Mouse (Mus musculus) hindbrain, embryonic 10.5 days (tissue): ENCODE results near the gene Olfr888. TPM values are rescaled to one million over a fixed set of nuclear protein-coding genes. Genes with fewer than 3 reads are reported as not detected.

Experiments
- DNase-seq: peaks from one replicate; pipeline ENCODE4 v3.0.0-alpha.2; 2017; ENCODE audit warnings: low spot score
- H3K27ac ChIP-seq: fragments of 300-500 bp; sonication (generic); 2 replicates; pipeline ENCODE4 v1.5.1; 2016; ENCODE audit warnings: mild to moderate bottlenecking, moderate library complexity
- H3K27me3 ChIP-seq: fragments of 300-500 bp; sonication (generic); 2 replicates; pipeline ENCODE4 v1.6.1; 2016; ENCODE audit warnings: mild to moderate bottlenecking; ENCODE audit not compliant: poor library complexity, insufficient read depth, severe bottlenecking
- H3K36me3 ChIP-seq: fragments of 300-500 bp; sonication (generic); 2 replicates; pipeline ENCODE4 v1.6.1; 2016; ENCODE audit warnings: mild to moderate bottlenecking, moderate library complexity
- H3K4me1 ChIP-seq: fragments of 300-500 bp; sonication (generic); replicated peaks from 2 replicates; pipeline ENCODE4 v1.6.1; 2016; ENCODE audit warnings: mild to moderate bottlenecking
- H3K4me3 ChIP-seq: fragments of 300-500 bp; sonication (generic); 2 replicates; pipeline ENCODE4 v1.5.1; 2016; ENCODE audit warnings: mild to moderate bottlenecking, moderate library complexity
- H3K9me3 ChIP-seq: fragments of 300-500 bp; sonication (generic); 2 replicates; pipeline ENCODE4 v1.6.1; 2016; ENCODE audit warnings: mild to moderate bottlenecking, moderate library complexity
- WGBS: fragments of 180-500 bp; shearing (Covaris S2); methylation state at CpG from one replicate; pipeline ENCODE4 v1.1.7; 2016; 5-methylcytosine and 5-hydroxymethylcytosine counted together
- polyA plus RNA-seq: library from polyadenylated mRNA; unstranded; fragments of >200 nt; fragmentation: Nextera tagmentation; extraction: Ambion mirVana; gene quantifications from 2 replicates; pipeline ENCODE4 v1.2.1, GENCODE M21; 2016

Gene Olfr888
- not detected in 2 replicates for polyA plus RNA-seq

DNA sequence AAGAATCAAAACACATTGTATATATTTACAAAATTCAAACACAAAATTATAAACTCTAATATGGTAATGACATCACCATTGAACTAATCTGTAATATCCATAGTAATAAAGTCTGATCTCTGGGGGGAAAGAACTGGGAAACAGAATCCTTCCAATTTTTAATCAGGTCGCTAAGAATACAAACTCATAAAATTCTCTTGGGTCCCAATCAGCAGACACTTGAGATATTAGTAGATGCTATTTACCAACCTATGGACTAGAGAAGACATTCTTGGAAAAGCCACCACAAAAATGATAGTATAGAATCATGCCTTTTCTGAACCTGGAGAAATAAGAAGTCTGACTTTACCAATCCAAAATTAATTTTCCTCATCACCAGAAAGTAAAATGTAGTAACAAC is at the start of gene Olfr888:
Gene Olfr888, plus strand, starts transcription at position 301 of the 400 bp plus-strand sequence.
- Histone ChIP-seq H3K27ac (no peak within 1 kb of the TSS), H3K9me3 (no peaks in the 10 kb centered on the region), H3K27me3 (no peaks in the 10 kb centered on the region), H3K4me1 (no peaks in the 10 kb centered on the region), H3K4me3 (no peak within 1 kb of the TSS), H3K36me3 (no peaks in the 10 kb centered on the region)
- 87% methylated on average over 1 of the region's 1 CpGs for WGBS
- DNase-seq, result no peak

DNA sequence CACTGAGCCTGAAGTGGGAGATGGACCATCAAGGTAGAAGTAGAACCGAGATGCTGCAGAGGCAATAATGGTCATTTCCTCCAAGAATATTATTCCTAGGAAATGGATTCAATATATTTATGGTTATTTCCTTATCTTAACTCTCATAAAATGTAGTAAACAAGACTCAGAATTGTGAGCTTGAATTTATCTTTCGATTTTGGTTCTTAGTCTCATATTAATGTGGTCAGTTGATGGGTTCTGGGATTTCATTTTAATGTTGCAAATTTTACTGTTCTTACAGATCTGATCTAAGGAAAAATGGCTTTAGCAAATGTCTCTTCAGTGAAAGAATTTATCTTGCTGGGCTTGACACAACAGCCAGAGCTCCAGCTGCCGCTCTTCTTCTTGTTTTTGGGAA is 46.9 kb upstream of the Olfr888 start, which contains the start of gene Olfr885:
Gene Olfr885, plus strand, starts transcription at position 301 of the 400 bp plus-strand sequence.
- WGBS, result 89% methylated on average over 3 of the region's 3 CpGs
- Histone ChIP-seq H3K27ac (no peak within 1 kb of the TSS), H3K4me1 (no peaks in the 10 kb centered on the region), H3K9me3 (no peaks in the 10 kb centered on the region), H3K36me3 (no peaks in the 10 kb centered on the region), H3K4me3 (no peak within 1 kb of the TSS), H3K27me3 (no peaks in the 10 kb centered on the region)
- DNase-seq, result no peak

DNA sequence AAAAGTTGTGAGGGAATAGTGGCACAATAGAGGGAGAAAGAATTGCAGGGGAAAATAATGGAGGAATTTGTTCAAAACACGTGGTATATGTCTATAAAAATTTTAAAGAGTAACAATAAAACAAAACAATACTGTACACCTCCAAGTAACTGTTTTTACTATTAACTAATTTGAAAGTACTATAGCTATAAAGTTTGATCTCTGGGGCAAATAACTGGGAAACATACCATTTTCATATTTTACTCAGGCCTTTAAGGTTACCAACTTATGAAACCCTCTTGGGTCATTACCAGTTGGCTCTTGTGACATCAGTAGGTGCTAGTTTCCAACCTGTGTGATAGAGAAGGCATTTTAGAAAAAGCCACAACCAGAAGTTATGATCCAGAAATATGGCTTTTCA is 24.2 kb upstream of the Olfr888 start, which contains the start of gene Olfr887:
Gene Olfr887, plus strand, starts transcription at position 301 of the 400 bp plus-strand sequence.
- no peak for DNase-seq
- no peaks in the 10 kb centered on the region for H3K36me3 ChIP-seq
- WGBS, result 88% methylated on average over 1 of the region's 1 CpGs
- no peak within 1 kb of the TSS for H3K27ac ChIP-seq
- no peaks in the 10 kb centered on the region for H3K9me3 ChIP-seq
- no peak within 1 kb of the TSS for H3K4me3 ChIP-seq
- no peaks in the 10 kb centered on the region for H3K27me3 ChIP-seq
- no peaks in the 10 kb centered on the region for H3K4me1 ChIP-seq

DNA sequence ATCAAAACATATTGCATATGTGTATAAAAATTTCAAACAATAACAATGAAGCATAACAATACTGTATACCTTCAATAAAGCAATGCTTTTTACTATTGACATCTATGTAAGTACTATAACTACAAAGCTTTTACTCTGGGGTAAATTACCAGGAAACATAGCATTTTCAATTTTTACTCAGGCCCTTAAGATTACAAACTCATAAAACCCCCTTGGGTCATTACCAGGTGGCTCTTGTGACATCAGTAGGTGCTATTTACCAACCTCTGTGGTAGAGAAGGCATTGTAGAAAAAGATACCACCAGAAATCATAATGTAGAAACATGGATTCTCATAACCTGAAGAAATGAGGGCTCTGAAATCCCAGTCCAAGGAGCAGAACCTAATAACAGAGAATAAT is 7.0 kb downstream of the Olfr888 start, which contains the start of gene Olfr889:
Gene Olfr889, plus strand, starts transcription at position 301 of the 400 bp plus-strand sequence.
- H3K36me3 ChIP-seq, result no peaks in the 10 kb centered on the region
- H3K27ac ChIP-seq, result no peak within 1 kb of the TSS
- DNase-seq, result no peak
- no peak within 1 kb of the TSS for H3K4me3 ChIP-seq
- H3K9me3 ChIP-seq, result no peaks in the 10 kb centered on the region
- no peaks in the 10 kb centered on the region for H3K4me1 ChIP-seq
- no peaks in the 10 kb centered on the region for H3K27me3 ChIP-seq

DNA sequence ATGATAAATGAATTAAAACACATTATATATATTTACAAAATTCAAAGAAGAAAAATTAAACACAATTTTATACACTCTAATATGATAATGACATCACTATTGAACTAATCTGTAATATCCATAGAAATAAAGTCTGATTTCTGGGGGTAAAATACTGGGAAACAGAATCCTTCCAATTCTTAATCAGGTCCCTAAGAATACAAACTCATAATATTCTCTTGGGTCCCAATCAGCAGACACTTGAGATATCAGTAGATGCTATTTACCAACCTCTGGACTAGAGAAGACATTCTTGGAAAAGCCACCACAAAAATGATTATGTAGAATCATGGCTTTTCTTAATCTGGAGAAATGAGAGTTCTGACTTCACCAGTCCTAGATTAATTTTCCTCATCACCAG is 34.3 kb downstream of the Olfr888 start, which contains the start of gene Olfr890:
Gene Olfr890, plus strand, starts transcription at position 301 of the 400 bp plus-strand sequence.
- Histone ChIP-seq H3K27ac (no peak within 1 kb of the TSS), H3K36me3 (no peaks in the 10 kb centered on the region), H3K4me3 (no peak within 1 kb of the TSS), H3K9me3 (no peaks in the 10 kb centered on the region), H3K4me1 (no peaks in the 10 kb centered on the region), H3K27me3 (no peaks in the 10 kb centered on the region)
- DNase-seq, result no peak

Other genes starting within 250 kb of the Olfr888 start
- not detected in 2 replicates for gene Olfr145, start 211.4 kb upstream of the Olfr888 start, polyA plus RNA-seq
- not detected in 2 replicates for gene Olfr878, start 190.3 kb upstream of the Olfr888 start, polyA plus RNA-seq
- gene Olfr881, start 116.3 kb upstream of the Olfr888 start, polyA plus RNA-seq, result not detected in 2 replicates
- not detected in 2 replicates for gene Olfr883, start 82.3 kb upstream of the Olfr888 start, polyA plus RNA-seq
- gene Olfr884, start 61.6 kb upstream of the Olfr888 start, polyA plus RNA-seq, result not detected in 2 replicates
- not detected in 2 replicates for gene Olfr885, start 46.8 kb upstream of the Olfr888 start, polyA plus RNA-seq
- not detected in 2 replicates for gene Olfr887, start 24.1 kb upstream of the Olfr888 start, polyA plus RNA-seq
- 0.10 and 0.21 TPM in 2 replicates for gene Olfr889, start 7.1 kb downstream of the Olfr888 start, polyA plus RNA-seq
- gene Olfr890, start 34.4 kb downstream of the Olfr888 start, polyA plus RNA-seq, result not detected in 2 replicates
- not detected in 2 replicates for gene Olfr891, start 72.7 kb downstream of the Olfr888 start, polyA plus RNA-seq
- not detected in 2 replicates for gene Olfr893, start 100.2 kb downstream of the Olfr888 start, polyA plus RNA-seq
- not detected in 2 replicates for gene Olfr894, start 109.9 kb downstream of the Olfr888 start, polyA plus RNA-seq
- not detected in 2 replicates for gene Olfr143, start 144.6 kb downstream of the Olfr888 start, polyA plus RNA-seq
- not detected in 2 replicates for gene Olfr895, start 159.7 kb downstream of the Olfr888 start, polyA plus RNA-seq
- gene Olfr896-ps1, start 183.0 kb downstream of the Olfr888 start, polyA plus RNA-seq, result not detected in 2 replicates
- gene Olfr25, start 220.9 kb downstream of the Olfr888 start, polyA plus RNA-seq, result not detected in 2 replicates
- gene Olfr898, start 240.3 kb downstream of the Olfr888 start, polyA plus RNA-seq, result not detected in 2 replicates